Comparison of ENCODE assay signal across 8 mouse cellular contexts in the genomic region with DNA sequence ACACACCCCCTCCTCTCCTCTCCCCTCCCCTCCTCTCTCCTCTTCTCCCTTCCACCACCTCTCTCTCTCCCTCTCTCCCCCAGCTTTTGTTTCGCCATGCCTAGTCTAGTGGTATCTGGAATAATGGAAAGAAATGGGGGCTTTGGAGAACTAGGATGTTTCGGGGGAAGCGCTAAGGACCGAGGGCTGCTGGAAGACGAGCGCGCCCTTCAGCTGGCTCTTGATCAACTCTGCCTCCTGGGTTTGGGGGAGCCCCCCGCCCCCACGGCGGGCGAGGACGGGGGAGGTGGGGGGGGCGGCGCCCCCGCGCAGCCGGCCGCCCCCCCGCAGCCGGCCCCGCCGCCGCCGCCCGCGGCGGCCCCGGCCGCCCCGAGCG. TPM values are rescaled to one million over a fixed set of nuclear protein-coding genes. Genes with fewer than 3 reads are reported as not detected.
DNase-seq lines count a peak whose midpoint lies in the region; ATAC-seq and TF ChIP-seq lines count a peak whose summit lies in the region.

A gene (plus strand): TSS at position 97 of the 376 bp plus-strand sequence.

- H3K36me3 ChIP-seq in kidney, embryonic 16.5 days (ENCODE audit: insufficient read depth, low read length) = peaks cover 13% of the 10 kb centered on the region
- peaks cover 6% of the 10 kb centered on the region for H3K36me3 ChIP-seq in heart, embryonic 16.5 days (ENCODE audit: control insufficient read depth, insufficient read depth)
- peaks cover 36% of the 10 kb centered on the region for H3K36me3 ChIP-seq in midbrain, embryonic 10.5 days

- 0% methylated on average over 9 of the region's 31 CpGs for WGBS in kidney, embryonic 16.5 days
- 0% methylated on average over 7 of the region's 31 CpGs for WGBS in heart, embryonic 16.5 days
- 1% methylated on average over 29 of the region's 31 CpGs for WGBS in midbrain, embryonic 10.5 days

- peak within 1 kb of the TSS; percentile 94 for H3K4me3 ChIP-seq in kidney, embryonic 16.5 days (ENCODE audit: low read length)
- peak within 1 kb of the TSS; percentile 86 for H3K4me3 ChIP-seq in heart, embryonic 16.5 days (ENCODE audit: low read length)
- peak within 1 kb of the TSS; percentile 87 for H3K4me3 ChIP-seq in midbrain, embryonic 10.5 days

- H3K4me1 ChIP-seq in kidney, embryonic 16.5 days (ENCODE audit: insufficient read depth, low read length) = peaks cover 67% of the 10 kb centered on the region
- H3K4me1 ChIP-seq in heart, embryonic 16.5 days (ENCODE audit: control insufficient read depth, insufficient read depth, low read length) = peaks cover 67% of the 10 kb centered on the region
- H3K4me1 ChIP-seq in midbrain, embryonic 10.5 days = peaks cover 73% of the 10 kb centered on the region

- no peak for TF ChIP-seq CTCF in Patski (IDR thresholded peaks at IDR 0.05)

- in situ Hi-C loops in Patski (cut with MboI; ENCODE audit: low pct_unique_long_range_greater_than_20kb) = no loop called here

- no peak for DNase-seq in kidney, postnatal 14 days
- DNase-seq in Patski (ENCODE audit: low read depth, low spot score) = no peak
- no peak for DNase-seq in midbrain, embryonic 10.5 days (ENCODE audit: low spot score)
- no peak for DNase-seq in retina, postnatal 1 day
- DNase-seq in layer of hippocampus, adult 9-11 months = no peak
- no peak for DNase-seq in lung, postnatal 4 days

- POLR2A ChIA-PET in Patski (lab: Charles Lee) = interaction anchor here (0.6 to 2.3 kb wide), 8 partner anchors 8 to 54 kb away, joined by 3 to 7 read pairs (median 4); no protein-coding TSS in a partner anchor

- H3K27me3 ChIP-seq in kidney, embryonic 16.5 days (ENCODE audit: insufficient read depth, low read length) = no peaks in the 10 kb centered on the region
- H3K27me3 ChIP-seq in Patski = no peaks in the 10 kb centered on the region
- no peaks in the 10 kb centered on the region for H3K27me3 ChIP-seq in heart, embryonic 16.5 days (ENCODE audit: control insufficient read depth, insufficient read depth, low read length)
- H3K27me3 ChIP-seq in midbrain, embryonic 10.5 days (ENCODE audit: low read depth, poor library complexity, severe bottlenecking) = no peaks in the 10 kb centered on the region

- CTCF ChIA-PET in Patski (lab: Charles Lee) = no interaction called here

- no peaks in the 10 kb centered on the region for H3K9me3 ChIP-seq in kidney, embryonic 16.5 days (ENCODE audit: low read length)
- H3K9me3 ChIP-seq in heart, embryonic 16.5 days (replicated peaks; ENCODE audit: control insufficient read depth, low read length) = no peaks in the 10 kb centered on the region
- no peaks in the 10 kb centered on the region for H3K9me3 ChIP-seq in midbrain, embryonic 10.5 days (replicated peaks)

- H3K27ac ChIP-seq in kidney, embryonic 16.5 days (ENCODE audit: low read length) = peak within 1 kb of the TSS; percentile 99
- peak within 1 kb of the TSS; percentile 95 for H3K27ac ChIP-seq in heart, embryonic 16.5 days (ENCODE audit: low read length)
- peak within 1 kb of the TSS; percentile 100 for H3K27ac ChIP-seq in midbrain, embryonic 10.5 days (replicated peaks)

- H3K4me2 ChIP-seq in kidney, embryonic 16.5 days (replicated peaks; ENCODE audit: low read depth, low read length) = peak within 1 kb of the TSS; percentile 83
- peak within 1 kb of the TSS; percentile 81 for H3K4me2 ChIP-seq in heart, embryonic 16.5 days (ENCODE audit: low read depth, low read length)

- no peak for ATAC-seq in kidney, embryonic 16.5 days (ENCODE audit: low FRiP score, low TSS enrichment)
- no peak for ATAC-seq in Patski
- ATAC-seq in heart, embryonic 16.5 days (replicated peaks; ENCODE audit: extremely low read depth, insufficient read depth, low FRiP score) = no peak

- peak within 1 kb of the TSS; percentile 99 for H3K9ac ChIP-seq in kidney, embryonic 16.5 days (replicated peaks; ENCODE audit: low read length)
- peak within 1 kb of the TSS; percentile 91 for H3K9ac ChIP-seq in heart, embryonic 16.5 days (ENCODE audit: low read length)

RNA-seq across cellular contexts. Expression of the gene that starts here (rescaled TPM):
- 18.6 and 20.7 TPM in 2 replicates for polyA plus RNA-seq in kidney, embryonic 16.5 days (2015; fragmentation: Nextera tagmentation; extraction: Ambion mirVana)
- polyA plus RNA-seq in Patski (2021) = 42.6 TPM
- 5.3 and 5.7 TPM in 2 replicates for polyA plus RNA-seq in heart, embryonic 16.5 days (2015; fragmentation: Nextera tagmentation; extraction: Ambion mirVana)
- 27.7 and 33.8 TPM in 2 replicates for polyA plus RNA-seq in midbrain, embryonic 10.5 days (2016; fragmentation: Nextera tagmentation; extraction: Ambion mirVana)
